Mouse (Mus musculus): ENCODE measurements at regions not wholly inside any gene's neighbourhood (a gene's known extent, or its start where the extent isn't known, plus 50 kb on each side); places are given as distances from the start of the nearest gene placed in this dataset.

GRCm38 (mm10) chrX:11646681-11647526, 319.3 kb downstream of the H2al1j start:
- no peak for DNase-seq (ENCODE audit: low spot score)
- Histone ChIP-seq H3K9me3 (replicated peaks) (no peaks in the 10 kb centered on the region), H3K27me3 (ENCODE audit: insufficient read depth, low read length) (no peaks in the 10 kb centered on the region), H3K36me3 (replicated peaks) (no peaks in the 10 kb centered on the region), H3K4me1 (ENCODE audit: insufficient read depth, low read depth, low read length) (no peaks in the 10 kb centered on the region), H3K4me3 (ENCODE audit: low read depth, low read length) (no peak overlapping the region)
- ATAC-seq (ENCODE audit: extremely low read depth, insufficient number of reproducible peaks, low FRiP score, poor library complexity, severe bottlenecking): no peak
- TF ChIP-seq GATA2 (IDR thresholded peaks at IDR 0.05; ENCODE audit: borderline replicate concordance, low read depth, low read length) (no peak), CTCF (IDR thresholded peaks at IDR 0.05; ENCODE audit: low read depth, low read length) (no peak), GATA1 (IDR thresholded peaks at IDR 0.05; ENCODE audit: borderline replicate concordance, low read length) (no peak), TAL1 (conservative IDR thresholded peaks at IDR 0.05; ENCODE audit: low read depth, low read length) (no peak), POLR2AphosphoS5 (IDR thresholded peaks at IDR 0.05; ENCODE audit: insufficient replicate concordance, low read depth, low read length) (no peak)

- H3K27me3 ChIP-seq (ENCODE audit: insufficient read depth, low read length): no peaks in the 10 kb centered on the region
- no peaks in the 10 kb centered on the region for H3K9me3 ChIP-seq (replicated peaks)
- TF ChIP-seq GATA1 (IDR thresholded peaks at IDR 0.05; ENCODE audit: borderline replicate concordance, low read length) (no peak), GATA2 (IDR thresholded peaks at IDR 0.05; ENCODE audit: borderline replicate concordance, low read depth, low read length) (no peak), TAL1 (conservative IDR thresholded peaks at IDR 0.05; ENCODE audit: low read depth, low read length) (no peak), POLR2AphosphoS5 (IDR thresholded peaks at IDR 0.05; ENCODE audit: insufficient replicate concordance, low read depth, low read length) (no peak), CTCF (IDR thresholded peaks at IDR 0.05; ENCODE audit: low read depth, low read length) (no peak)
- H3K4me1 ChIP-seq (ENCODE audit: insufficient read depth, low read depth, low read length): no peaks in the 10 kb centered on the region
- no peak overlapping the region for H3K4me3 ChIP-seq (ENCODE audit: low read depth, low read length)
- DNase-seq (ENCODE audit: low spot score) (no peak), ATAC-seq (ENCODE audit: extremely low read depth, insufficient number of reproducible peaks, low FRiP score, poor library complexity, severe bottlenecking) (no peak)
- no peaks in the 10 kb centered on the region for H3K36me3 ChIP-seq (replicated peaks)
Measured at GRCm38 (mm10) chrX:11647527-11647836, 319.9 kb downstream of the H2al1j start.

DNA sequence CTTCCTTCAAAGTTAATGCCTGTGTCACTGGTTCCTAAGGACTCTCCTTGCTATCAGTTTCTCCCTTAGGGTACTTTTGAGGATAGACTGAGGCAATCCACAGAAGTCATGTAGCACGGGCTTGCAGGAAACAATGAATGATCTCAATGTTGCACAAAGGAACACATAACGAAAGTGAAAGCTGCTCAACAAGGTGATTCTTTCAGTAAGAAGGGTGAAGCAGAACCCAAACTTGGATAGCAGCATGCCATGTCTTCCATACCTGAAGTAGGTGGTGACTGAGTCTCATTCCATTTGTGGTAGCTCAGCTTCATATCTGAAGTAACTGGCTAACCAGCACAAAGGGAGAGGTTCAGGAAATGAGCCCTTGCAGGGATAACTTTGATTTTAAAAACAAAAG, 325.7 kb downstream of the H2al1j start:
- DNase-seq (ENCODE audit: low spot score): no peak
- Histone ChIP-seq H3K27me3 (ENCODE audit: insufficient read depth, low read length) (0 out of 2 replicates have a peak, but pooled peaks cover 3% of the 10 kb centered on the region), H3K4me1 (ENCODE audit: insufficient read depth, low read depth, low read length) (no peaks in the 10 kb centered on the region), H3K9me3 (replicated peaks) (no peaks in the 10 kb centered on the region), H3K4me3 (ENCODE audit: low read depth, low read length) (no peak overlapping the region), H3K36me3 (replicated peaks) (no peaks in the 10 kb centered on the region)
- TF ChIP-seq CTCF (IDR thresholded peaks at IDR 0.05; ENCODE audit: low read depth, low read length) (no peak), TAL1 (conservative IDR thresholded peaks at IDR 0.05; ENCODE audit: low read depth, low read length) (no peak), POLR2AphosphoS5 (IDR thresholded peaks at IDR 0.05; ENCODE audit: insufficient replicate concordance, low read depth, low read length) (no peak), GATA1 (IDR thresholded peaks at IDR 0.05; ENCODE audit: borderline replicate concordance, low read length) (no peak), GATA2 (IDR thresholded peaks at IDR 0.05; ENCODE audit: borderline replicate concordance, low read depth, low read length) (no peak)
- no peak for ATAC-seq (ENCODE audit: extremely low read depth, insufficient number of reproducible peaks, low FRiP score, poor library complexity, severe bottlenecking)

- 0 out of 2 replicates have a peak, but pooled peaks cover 3% of the 10 kb centered on the region for H3K27me3 ChIP-seq (ENCODE audit: insufficient read depth, low read length)
- no peaks in the 10 kb centered on the region for H3K9me3 ChIP-seq (replicated peaks)
- no peaks in the 10 kb centered on the region for H3K4me1 ChIP-seq (ENCODE audit: insufficient read depth, low read depth, low read length)
- H3K36me3 ChIP-seq (replicated peaks): no peaks in the 10 kb centered on the region
- no peak for TF ChIP-seq GATA1 (IDR thresholded peaks at IDR 0.05; ENCODE audit: borderline replicate concordance, low read length)
- no peak for TF ChIP-seq GATA2 (IDR thresholded peaks at IDR 0.05; ENCODE audit: borderline replicate concordance, low read depth, low read length)
- no peak for TF ChIP-seq CTCF (IDR thresholded peaks at IDR 0.05; ENCODE audit: low read depth, low read length)
- TF ChIP-seq TAL1 (conservative IDR thresholded peaks at IDR 0.05; ENCODE audit: low read depth, low read length): no peak
- no peak for TF ChIP-seq POLR2AphosphoS5 (IDR thresholded peaks at IDR 0.05; ENCODE audit: insufficient replicate concordance, low read depth, low read length)
- ATAC-seq (ENCODE audit: extremely low read depth, insufficient number of reproducible peaks, low FRiP score, poor library complexity, severe bottlenecking) (no peak), DNase-seq (ENCODE audit: low spot score) (no peak)
- H3K4me3 ChIP-seq (ENCODE audit: low read depth, low read length): no peak overlapping the region
Measured at GRCm38 (mm10) chrX:11654976-11655375, 327.4 kb downstream of the H2al1j start.

- Histone ChIP-seq H3K4me3 (ENCODE audit: low read depth, low read length) (no peak overlapping the region), H3K27me3 (ENCODE audit: insufficient read depth, low read length) (0 out of 2 replicates have a peak, but pooled peaks cover 3% of the 10 kb centered on the region), H3K36me3 (replicated peaks) (no peaks in the 10 kb centered on the region), H3K4me1 (ENCODE audit: insufficient read depth, low read depth, low read length) (no peaks in the 10 kb centered on the region), H3K9me3 (replicated peaks) (no peaks in the 10 kb centered on the region)
- DNase-seq (ENCODE audit: low spot score) (no peak), ATAC-seq (ENCODE audit: extremely low read depth, insufficient number of reproducible peaks, low FRiP score, poor library complexity, severe bottlenecking) (no peak)
- TF ChIP-seq POLR2AphosphoS5 (IDR thresholded peaks at IDR 0.05; ENCODE audit: insufficient replicate concordance, low read depth, low read length) (no peak), CTCF (IDR thresholded peaks at IDR 0.05; ENCODE audit: low read depth, low read length) (no peak), GATA1 (IDR thresholded peaks at IDR 0.05; ENCODE audit: borderline replicate concordance, low read length) (no peak), TAL1 (conservative IDR thresholded peaks at IDR 0.05; ENCODE audit: low read depth, low read length) (no peak), GATA2 (IDR thresholded peaks at IDR 0.05; ENCODE audit: borderline replicate concordance, low read depth, low read length) (no peak)
Measured at GRCm38 (mm10) chrX:11655466-11655865, 327.8 kb downstream of the H2al1j start.

DNA sequence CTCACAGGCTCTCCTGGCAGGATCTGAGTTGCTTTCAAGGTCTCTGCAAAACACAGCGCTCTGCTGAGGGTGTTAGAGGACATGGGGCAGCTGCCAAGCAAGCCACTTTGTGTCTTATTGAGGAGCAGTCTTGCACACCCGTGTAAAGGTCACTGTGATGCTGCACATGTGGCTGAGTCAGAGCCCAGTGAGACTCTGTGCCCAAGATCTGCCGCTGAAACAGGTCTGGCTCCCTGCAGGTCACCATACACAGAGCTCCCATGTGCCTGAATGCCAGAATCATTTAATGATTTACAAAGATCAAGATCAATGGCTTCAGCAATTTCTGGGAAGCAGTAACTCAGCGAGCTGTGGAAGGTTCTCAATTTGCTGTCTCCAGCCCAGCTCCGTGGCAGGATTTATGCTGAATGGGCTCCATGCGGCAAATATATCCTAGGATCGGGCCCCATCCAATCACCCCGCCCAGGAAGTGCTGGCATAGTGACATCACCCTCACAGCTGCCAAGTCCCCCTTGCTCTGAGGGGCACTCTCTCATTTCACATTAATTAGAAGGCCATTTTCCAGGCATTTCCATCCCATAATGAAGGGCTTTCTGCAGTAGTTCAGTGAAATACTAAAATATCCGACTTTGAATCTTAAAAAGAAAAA, 330.1 kb downstream of the H2al1j start:
- ATAC-seq (ENCODE audit: extremely low read depth, insufficient number of reproducible peaks, low FRiP score, poor library complexity, severe bottlenecking) (no peak), DNase-seq (ENCODE audit: low spot score) (no peak)
- Histone ChIP-seq H3K4me1 (ENCODE audit: insufficient read depth, low read depth, low read length) (no peaks in the 10 kb centered on the region), H3K9me3 (replicated peaks) (no peaks in the 10 kb centered on the region), H3K36me3 (replicated peaks) (no peaks in the 10 kb centered on the region), H3K27me3 (ENCODE audit: insufficient read depth, low read length) (0 out of 2 replicates have a peak, but pooled peaks cover 3% of the 10 kb centered on the region), H3K4me3 (ENCODE audit: low read depth, low read length) (no peak overlapping the region)
- TF ChIP-seq GATA2 (IDR thresholded peaks at IDR 0.05; ENCODE audit: borderline replicate concordance, low read depth, low read length) (no peak), CTCF (IDR thresholded peaks at IDR 0.05; ENCODE audit: low read depth, low read length) (no peak), POLR2AphosphoS5 (IDR thresholded peaks at IDR 0.05; ENCODE audit: insufficient replicate concordance, low read depth, low read length) (no peak), TAL1 (conservative IDR thresholded peaks at IDR 0.05; ENCODE audit: low read depth, low read length) (no peak), GATA1 (IDR thresholded peaks at IDR 0.05; ENCODE audit: borderline replicate concordance, low read length) (no peak)

Measured in G1E (cell line).